Mouse (Mus musculus): ENCODE results near the gene Fam120b.

The Fam120b gene

GRCm38 (mm10) chr17:15395997-15396675, at the start of gene Fam120b:
Fam120b (plus strand) TSS chr17:15396202.
- DNase-seq: peak; percentile 99

DNA sequence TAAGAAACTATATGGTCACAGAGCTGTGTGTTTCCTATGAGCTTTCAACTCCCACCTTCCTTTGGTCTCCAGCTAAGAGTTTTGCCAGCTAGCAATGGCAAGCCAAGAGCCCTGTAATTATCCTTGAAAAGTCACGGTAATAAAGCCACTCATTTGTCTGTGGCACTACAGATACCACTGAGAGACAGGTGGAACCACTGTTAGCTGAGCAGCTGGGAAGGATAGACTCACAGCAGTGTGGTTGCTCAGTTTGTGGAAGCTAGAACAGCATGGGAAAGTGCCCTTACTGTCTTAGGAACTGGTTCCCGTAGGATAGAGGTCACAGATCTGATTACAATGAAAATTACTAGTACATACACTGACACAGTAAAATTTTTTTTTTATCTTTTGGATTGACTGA, 45.9 kb upstream of the Fam120b start:
- DNase-seq: peak; percentile 48

DNA sequence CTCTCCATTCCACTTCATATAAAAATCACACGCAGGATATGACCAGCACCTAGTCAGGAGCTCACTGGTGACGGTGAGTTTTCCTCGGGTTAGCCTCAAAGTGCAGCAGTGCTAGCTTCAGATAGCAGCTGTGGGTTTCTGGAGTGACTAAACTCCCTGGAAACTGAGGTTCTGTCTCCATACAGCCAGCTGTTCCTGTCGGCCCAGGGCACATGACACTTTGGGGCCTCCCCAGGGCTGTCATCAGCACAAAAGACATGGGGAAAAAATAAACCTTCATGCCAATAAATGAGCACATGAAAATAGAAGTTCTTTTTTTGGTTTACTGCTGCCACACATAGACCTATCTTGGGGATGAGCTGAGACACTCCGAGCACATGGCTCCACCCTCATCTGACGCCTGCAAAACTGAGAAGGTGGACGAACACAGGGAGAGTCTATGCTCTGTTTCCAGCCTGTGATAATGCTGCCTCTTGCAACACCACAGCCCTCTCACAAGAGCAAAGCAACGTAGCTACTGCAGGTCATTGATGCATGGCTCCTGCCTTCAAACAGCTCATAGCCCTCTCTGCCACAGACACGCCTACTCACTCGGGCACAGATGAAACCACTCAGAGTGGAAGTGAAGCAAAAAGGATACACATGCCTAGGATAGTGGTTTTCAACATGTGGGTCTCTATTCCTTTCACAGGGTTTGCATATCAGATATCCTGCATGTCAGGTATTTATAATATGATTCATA, 43.0 kb upstream of the Fam120b start:
- peak; percentile 87 for DNase-seq

DNA sequence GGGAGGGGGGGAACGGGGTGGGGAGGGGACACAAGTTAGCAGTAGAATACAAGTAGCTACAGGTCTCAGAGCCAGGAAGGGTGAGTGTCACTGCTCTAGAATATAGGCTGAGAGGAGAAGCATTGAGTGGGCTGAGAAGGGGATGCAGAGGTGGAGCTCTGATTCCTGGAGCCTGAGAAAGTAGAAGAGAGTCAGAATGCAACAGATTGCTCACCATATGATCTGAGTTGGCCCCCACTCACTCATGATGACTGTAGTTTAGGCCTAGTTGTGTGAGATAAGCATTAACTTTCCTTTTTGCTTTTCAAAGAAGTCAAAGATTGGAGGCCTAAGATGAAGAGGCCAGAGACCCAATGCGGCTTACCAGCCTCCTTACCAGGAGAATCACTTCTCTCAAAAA, 42.0 kb upstream of the Fam120b start:
- DNase-seq: peak; percentile 43

DNA sequence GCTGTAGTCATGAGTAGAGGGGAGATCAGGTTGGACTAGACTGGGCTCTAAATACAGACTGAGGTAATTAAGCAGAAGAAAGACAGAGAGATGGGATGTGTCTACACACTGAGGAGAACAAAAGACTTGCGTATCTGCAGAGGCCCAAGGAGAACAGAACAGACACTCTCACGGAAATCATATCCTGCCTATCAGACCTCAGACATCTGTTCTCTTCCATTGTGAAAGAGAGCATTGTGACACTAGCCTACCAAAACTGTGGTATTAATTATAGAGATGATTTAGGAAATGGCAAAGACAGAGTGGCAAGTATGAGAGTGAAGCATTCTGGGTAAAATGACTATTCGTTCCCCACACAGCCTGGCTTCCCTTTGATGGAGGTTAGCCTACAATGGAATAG, 40.9 kb upstream of the Fam120b start:
- DNase-seq: peak; percentile 62

DNA sequence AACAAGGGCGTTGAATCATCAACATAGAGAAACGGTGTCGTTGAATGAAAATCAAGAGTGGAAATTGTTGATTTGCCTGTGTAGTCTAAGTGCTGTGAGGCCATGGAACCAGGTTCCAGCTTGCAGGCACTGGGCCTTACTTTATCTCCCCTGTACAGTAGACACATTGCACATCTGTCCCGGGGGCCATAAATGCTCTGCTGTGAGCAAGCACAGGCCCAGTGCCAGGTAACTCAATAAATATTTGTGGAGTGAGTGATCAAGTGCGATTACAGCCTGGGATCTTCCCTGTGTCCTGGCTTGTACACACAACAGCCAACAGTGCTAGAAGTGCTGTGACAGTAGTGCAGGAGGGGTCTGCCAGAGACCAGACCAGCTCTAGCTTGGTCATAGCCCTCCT, 39.5 kb upstream of the Fam120b start:
- peak; percentile 82 for DNase-seq

DNA sequence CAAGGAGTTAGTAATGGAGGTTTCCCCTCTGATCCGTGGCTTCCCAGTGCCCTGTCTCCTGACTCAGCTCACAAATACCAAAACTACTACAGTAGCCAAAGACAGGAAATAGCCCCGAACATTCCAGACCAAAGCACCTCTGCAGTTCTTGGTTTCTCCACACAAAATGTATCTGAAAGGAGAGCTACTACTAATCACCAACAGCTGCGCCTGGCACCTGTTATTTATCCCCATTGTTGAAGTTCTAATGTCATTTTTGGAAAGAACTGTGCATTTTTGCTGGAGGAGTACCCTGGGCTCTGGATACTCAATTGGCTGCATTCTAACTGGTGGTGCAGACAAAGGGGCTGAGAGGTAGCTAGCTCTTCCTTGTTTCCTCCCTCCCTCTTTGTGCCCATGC, 38.9 kb upstream of the Fam120b start:
- DNase-seq: peak; percentile 53

DNA sequence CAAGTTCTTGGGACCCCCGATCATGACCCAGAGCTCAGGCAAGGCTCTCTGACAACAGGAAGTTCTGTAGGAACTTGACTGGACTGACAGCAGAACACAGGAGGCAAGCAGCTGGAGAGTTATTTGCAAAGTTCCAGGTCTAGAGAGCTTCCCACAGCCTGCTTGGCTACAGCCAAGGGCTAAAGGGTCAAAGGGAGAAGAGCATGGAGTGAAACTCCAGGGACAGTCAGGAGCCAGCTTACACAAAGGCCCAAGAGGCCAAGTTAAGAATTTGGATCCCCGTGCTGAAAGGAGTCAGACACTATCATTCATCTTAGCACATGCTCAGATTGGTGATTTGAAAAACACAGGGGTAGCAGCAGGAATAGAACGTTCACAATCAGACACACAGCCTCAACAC, 32.3 kb upstream of the Fam120b start:
- DNase-seq: peak; percentile 64

DNA sequence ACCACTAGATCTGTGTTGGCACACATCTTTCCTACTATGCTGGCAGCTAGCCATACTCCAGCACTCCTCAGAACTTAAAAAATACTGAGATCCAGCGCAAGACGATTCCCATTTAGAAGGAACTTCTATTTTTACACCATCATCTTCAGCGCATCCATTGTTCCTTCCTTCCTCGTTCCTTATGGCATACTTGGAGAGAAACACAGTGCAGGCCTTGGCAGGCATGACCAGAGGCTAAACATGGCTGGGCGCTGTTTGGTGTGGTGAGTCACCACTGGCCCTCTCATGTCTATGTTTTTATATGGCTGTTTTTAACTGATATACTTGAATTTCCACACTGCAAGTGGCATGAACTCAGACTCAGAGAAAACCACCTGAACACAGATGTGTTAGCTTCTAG, 30.4 kb upstream of the Fam120b start:
- DNase-seq: peak; percentile 93

- DNase-seq: peak; percentile 86
Observed at GRCm38 (mm10) chr17:15370401-15370800, 25.6 kb upstream of the Fam120b start.

GRCm38 (mm10) chr17:15371967-15372835, 23.8 kb upstream of the Fam120b start:
- DNase-seq: peak; percentile 91

DNA sequence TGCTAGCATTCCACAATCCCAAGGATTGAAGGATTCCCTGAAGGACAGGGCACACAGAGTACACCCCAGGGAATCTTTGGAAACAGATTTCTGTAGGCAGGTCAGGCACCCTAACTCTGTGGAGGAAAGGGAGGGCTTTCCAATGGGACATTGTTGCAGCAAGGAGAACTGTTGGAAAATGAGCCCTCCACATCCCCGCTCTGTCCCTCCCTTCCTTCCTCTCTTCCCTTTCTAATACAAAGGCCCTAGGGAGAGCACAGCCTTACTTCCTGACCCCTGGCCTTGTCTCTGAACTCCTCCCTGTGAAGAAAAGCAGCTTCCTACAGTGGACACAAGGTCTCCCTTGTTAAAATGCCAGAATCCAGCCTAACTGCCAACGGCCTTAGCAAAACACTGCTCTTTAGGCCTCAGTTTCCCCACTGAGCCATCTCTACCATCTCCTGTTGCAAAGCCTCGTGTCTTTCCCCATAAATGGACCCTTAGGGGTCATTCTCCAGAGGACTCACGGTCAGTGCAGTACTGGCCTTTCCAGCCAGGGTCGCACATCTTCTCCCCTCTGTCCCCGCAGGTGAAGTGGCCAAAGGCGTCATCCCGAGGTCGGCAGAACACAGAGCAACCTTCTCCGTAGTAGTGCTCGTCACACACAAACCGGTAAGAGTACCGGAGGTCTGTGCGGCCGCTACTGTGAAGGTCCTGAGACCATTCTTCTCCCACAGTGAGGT, 22.9 kb upstream of the Fam120b start:
- peak; percentile 98 for DNase-seq

DNA sequence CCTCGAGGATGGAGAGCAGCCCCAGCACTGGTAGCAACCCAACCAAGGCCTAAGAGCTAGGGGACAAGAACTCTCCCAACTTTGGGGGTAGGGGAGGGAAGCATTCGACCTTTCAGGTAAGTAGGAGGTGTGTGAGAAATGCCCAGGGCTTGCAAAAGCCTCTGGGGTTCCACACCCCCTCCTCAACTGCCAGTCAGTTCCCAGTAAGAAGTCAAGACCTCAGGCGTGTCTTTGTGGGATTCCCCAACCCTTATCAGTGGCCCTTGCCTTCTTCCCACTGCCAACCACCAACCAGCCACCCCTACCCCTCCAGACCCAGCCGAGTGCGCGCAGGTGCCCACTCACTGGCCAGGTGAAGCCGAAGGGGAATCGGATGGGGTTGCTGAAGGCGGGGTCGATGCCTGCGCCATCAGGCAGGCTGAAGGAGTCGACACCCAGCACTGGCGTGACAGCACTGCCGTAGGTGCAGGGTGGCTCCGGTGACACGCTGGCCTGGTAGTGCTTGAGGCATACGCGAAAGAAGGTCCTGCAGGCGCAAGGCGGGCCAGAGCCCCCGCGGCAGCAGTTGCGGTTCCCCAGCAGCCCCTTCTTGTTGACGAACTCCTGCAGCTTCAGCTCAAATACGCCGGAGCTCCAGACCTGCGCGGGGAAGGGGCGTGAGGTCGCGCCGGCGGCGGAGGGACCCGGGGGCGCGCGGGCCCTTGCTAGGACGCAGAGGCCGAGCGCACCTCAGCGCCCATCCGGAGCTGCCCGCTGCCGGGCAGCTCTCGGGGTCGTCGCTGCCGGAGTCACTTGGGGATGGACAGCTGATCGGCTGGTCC, 21.5 kb upstream of the Fam120b start:
- peak; percentile 94 for DNase-seq

DNA sequence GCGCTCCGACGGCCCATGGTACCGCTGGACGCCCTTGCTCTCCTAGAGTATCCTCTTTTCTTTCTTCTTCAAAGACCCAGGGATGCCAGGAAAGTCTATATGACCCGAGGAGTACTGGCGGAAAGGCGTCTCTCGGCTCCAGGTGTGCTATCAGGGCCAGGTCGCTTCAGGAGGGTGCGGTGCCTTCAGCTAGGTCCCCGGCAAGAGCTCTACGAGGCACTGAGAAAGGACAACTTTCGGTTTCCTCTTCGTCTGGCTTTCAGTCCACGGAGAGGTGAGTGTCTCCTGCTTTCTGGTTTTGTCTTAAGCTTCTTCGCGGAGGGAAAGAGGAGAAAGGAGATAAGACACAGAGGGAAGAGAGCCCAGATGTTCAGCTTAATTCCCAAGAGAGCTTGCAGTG, 20.8 kb upstream of the Fam120b start:
- DNase-seq: no peak

DNA sequence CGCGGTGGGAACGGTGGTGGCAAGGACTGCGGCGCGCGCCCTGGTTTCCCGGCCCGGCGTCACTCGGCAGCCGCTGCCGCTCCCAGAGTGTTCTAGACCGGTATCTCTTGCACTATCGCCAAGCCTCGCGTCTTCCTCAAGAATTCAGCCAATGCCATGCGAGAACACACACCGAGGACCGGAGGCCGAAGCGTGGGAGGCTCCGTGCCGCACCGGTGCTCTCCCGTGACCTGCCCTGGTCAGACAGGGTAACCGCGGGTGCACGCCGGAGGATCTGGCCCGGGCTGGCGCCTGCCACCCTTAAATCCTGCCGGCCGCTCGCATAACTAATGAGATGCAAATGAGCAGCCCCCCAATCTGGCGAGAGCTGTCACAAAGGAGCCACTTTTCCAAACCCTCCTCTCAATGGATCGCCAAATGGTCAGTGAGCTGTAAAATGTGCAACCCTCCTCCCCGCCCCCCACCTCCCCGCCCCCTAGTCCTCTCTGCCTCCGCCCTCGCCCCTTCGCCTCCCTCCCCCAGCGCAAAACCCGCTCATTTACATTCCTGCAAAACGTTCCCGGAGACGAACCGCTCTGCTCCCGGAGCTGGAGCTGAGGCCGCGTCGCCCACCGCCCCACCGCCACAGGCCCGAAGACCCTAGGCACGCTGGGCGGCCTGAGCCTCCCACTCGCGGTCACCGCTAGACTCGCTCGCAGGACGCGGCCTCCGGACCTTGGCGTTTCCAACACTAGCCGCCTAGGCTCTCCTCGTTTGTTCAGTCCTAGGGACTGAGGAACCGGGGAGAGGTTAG, 20.1 kb upstream of the Fam120b start:
- DNase-seq: peak; percentile 99

DNA sequence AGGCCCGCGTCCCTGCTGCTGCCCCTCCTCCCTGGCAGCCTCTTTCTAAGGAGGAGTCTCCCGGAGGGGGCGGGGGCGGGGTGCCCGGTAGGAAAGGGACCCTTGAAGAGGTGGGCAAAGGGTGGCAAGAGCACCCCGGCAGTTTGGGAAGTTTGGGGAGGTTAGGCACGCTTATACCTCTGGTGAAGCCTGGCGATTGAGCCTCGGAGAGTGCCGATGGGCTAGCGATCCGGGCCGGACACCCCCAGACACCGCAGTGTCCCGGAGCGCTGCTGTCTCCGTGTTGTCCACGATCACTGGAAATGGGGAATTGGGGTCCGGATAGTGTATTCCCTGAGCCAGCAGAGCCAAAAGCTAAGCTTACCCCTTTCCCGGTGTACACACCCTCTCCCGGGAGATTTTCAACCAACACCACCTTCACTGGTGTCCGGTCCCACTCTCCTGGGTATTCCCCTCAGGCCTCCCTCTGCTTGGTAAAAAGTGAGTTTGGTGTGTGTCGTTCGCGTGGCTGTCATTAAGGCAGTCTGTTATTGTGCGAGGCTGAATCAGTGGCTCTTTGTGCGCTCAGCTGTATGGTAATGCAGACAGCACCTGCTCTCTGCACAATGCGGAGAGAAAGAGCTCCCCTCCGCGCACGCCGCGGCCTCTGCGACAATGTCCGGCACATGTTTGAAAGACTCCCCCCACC, 19.4 kb upstream of the Fam120b start, which contains the start of gene Dll1:
Dll1 (minus strand) TSS at position 379 of the 688 bp plus-strand sequence.
- peak; percentile 95 for DNase-seq

- DNase-seq: peak; percentile 93
Observed at GRCm38 (mm10) chr17:15377901-15378300, 18.1 kb upstream of the Fam120b start.

DNA sequence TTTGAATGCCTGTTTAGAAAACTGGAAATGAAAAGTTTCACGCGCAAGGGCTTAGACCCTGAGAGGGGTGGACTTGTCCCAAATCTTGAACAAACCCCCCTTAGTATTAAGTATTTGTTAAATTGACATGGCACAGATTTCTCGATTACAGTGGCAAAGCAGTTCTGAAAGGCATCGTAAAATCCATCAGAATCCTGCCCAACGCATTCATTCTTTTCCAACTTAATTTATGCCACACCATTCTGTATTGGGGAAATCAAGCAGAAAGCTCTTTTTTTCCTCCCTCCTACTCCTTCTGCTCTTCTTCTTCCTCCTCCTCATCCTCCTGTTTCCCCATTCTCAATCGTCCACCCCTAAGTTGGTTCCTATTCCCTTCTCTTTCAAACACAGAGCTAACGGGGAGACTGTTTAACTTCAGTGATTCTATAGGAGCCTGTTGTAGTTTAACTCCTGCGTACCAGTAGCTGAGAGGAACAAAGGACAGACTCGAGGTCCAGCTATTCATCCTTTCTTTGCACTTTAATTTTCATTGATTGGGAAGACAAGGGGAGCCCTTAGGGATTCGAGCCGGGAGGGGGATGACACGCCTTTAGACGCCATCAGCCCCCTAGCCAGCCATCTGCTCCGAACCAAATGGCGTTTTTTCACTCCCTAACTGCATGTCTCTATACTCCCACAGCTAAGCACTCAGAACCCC, 17.4 kb upstream of the Fam120b start:
- DNase-seq: peak; percentile 83

DNA sequence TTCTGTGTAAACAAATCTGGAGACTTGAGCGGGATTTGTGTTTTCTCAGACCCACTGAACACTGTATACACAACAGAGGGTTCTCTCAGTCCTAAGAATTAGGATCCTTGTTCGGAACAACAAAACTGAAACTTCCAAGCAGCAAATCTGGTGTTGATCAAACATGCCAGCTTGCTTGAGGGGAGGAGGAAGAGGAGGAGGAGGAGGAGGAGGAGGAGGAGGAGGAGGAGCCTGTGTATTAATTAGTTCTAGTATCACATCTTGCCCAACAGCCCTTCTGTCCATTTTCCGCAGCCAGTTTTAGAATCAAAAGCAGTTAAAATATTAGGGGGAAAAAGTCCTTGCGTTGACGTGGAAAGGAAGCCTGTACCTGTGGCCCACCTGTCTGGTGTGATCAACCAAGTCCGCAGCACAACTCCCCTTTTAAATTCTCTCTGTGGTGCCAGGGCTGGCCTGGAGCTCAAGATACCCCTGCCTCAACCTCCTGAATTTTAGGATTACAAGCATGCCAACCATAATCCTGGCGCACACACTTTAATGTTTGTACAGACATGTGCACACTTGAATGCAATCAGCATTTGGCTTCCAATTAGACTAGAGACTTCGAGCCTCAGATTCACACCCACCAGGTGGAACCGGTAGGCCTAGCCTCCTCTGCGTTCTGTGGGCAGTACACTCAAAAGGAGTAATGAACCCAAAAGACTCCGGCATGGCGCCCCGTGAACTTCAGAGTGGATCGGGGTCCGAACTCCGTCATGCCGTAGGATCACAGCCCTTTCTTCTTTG, 16.1 kb upstream of the Fam120b start:
- DNase-seq: peak; percentile 61
